Mouse (Mus musculus) lung, postnatal 36 days (tissue): ENCODE data around the gene C2cd2l.
"Not testable (repeated sequence)": the region's sequence is repeated elsewhere in the genome, so short reads cannot be mapped to it uniquely, and the experiment has no call there.

Experiments used
- DNase-seq: peaks from one replicate; pipeline ENCODE4 v3.0.0; 2022; ENCODE audit warnings: mixed read lengths

Gene C2cd2l

DNA sequence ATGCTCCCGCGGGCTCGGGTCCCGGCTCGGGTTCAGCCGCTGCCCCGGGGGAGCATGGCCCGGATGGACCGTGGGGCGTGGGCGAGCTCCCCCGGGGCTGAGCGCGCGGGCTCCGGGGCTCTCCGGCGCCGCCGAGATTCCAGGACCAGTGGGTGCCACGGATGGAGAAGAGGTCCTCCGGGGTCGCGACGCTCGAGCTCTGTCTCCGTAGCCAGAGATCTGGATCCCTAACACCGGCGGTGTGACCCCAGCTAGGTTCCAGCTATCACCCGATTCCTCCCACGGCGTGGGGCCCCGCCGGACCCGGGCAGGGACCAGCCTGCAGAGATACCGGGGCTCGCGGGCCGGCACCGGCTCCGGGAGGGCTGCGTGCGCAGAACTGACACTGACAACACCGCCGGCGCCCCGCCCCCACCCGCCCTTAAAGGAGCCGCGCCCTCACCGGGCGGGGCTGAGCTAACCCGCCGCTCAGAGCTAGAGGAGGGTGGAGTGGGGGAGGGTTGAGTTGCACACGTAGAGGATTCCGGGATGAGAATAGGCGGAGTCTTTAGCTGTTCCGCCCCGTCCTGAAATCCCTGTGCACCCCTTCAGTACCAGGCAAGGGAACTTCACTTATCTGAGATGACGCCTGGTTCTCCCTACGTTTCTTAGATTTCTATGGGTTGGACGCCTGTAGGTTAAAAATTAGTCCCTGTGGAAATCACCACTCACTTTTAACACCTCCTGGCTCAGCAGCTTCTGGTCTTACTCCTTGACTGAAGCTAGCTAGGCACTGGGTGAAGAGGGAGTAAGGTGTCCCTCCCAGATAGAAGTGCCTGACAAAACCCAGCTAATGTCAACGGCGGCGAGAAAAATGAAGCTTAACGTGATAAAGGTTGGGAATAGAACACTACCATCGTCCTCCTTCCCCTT, at the start of gene C2cd2l:
Gene C2cd2l (minus strand): TSS at position 399 of the 912 bp plus-strand sequence.
- DNase-seq = peak; percentile 96

DNA sequence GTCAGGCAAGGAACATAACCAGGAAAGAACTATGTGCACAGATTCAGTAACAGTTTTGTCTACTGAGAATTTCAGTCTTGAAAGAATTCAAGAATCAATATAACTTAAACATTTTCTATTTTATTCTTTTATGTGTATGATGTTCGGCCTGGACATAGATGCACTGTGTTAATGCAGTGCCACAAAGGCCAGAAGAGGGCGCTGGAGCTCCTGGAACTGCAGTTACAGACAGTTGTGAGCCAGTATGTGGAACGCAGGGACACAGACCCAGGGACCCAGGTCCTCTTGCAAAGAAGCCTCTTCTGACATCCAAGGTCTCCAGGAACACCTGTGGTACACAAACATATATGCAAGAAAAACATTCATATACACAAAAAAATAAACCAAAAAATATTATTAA, 44.4 kb upstream of the C2cd2l start:
- peak; percentile 40 for DNase-seq

DNA sequence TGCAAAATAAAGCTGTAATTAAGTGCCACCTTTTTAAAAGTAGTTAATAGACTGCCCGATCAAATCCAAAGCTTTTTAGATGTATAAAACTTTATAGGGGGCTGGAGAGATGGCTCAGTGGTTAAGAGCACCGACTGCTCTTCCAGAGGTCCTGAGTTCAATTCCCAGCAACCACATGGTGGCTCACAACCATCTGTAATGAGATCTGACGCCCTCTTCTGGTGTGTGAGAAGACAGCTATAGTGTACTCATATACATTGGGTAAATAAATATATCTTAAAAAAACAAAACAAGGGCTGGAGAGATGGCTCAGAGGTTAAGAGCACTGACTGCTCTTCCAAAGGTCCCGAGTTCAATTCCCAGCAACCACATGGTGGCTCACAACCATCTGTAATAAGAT, 41.8 kb upstream of the C2cd2l start:
- not testable (repeated sequence) for DNase-seq

DNA sequence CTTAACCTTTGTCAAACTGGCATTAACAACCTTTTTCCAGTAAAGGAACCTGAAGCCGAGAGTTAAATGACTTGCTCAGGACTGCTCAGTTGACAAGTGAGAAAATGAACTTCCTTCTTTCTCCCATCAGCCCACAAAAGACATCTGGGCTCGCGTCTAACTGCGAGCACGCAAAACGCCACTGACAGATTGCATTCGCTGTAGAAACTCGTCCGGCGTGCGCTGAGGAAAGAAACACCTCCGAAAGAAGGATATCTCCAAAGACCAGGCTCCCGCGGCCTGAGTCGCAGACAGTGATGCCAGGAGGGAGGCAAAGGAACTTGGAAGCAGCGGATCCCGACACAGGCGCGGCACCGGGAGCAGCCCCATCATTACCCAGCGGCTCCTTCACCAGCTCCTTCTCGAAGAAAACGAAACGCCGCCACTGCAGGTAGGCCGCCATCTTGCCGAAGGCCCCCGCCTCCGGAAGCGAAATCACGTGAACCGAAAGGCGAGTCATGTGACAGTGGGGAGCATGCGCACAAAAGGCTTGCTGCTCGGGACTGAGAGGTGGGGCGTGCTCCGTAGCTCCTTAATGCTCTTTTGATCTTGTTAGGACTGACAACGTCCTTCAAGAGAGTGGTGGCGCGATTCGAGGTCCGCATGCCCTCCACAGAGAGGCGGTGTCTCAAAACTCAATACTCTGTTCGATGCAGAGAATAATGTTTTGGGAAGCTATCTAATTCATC, 41.3 kb upstream of the C2cd2l start, which contains the start of gene Vps11:
Gene Vps11 (minus strand): TSS at position 481 of the 728 bp plus-strand sequence.
- DNase-seq = peak; percentile 96

DNA sequence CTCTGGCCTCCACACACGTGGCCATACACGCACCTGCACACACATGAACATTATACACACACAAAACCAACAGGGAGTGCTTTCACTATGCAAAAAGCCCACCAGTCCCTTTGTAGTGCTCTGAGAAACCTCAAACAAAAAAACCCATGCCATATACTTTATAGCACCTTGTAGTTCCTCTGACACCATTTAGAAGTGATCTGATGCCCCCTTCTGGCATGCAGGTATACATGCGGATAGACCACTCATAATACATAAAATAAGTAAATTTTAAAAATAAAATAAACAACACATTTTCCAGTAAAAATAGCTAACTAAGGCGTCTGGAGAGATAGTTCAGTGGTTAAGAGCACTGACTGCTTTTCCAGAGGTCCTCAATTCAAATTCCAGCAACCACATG, 37.1 kb upstream of the C2cd2l start:
- peak; percentile 43 for DNase-seq

DNA sequence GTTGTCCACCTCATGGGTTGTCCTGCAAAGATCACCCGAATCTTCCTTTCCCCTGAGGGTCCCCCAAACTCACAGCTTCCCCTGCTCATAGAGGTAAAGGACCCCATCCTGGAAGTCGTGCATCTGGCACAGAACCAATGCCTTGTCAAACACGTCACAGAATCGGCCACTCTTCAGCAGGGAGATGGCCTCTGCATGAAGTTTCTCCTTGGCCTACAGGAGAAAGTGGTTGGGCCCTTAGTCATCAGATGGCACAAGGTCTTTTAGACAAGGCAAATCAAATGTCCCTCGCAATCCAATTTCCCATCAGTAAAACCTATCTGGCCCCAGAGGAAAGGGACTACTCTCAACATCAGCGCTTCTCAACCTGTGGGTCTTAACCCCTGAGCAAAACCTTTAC, 33.1 kb upstream of the C2cd2l start:
- no peak for DNase-seq

DNA sequence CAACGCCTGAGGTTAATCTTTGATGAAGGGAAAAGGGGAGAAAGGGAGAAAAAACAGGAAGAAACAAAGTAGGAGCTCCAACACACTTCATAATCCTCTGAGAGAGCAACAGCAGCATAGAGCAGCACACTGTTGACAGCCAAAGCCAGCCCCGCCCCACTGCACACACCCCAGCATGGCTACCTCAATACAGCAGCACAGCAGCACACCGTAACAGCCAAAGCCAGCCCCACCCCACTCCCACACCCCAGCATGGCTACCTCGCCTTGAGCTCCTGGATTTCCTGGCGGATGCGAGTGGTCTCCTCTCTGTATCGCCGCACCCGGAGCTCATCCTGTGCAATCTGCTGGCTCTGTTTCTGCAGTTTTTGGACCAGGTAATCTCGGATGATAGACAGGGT, 32.3 kb upstream of the C2cd2l start:
- no peak for DNase-seq

DNA sequence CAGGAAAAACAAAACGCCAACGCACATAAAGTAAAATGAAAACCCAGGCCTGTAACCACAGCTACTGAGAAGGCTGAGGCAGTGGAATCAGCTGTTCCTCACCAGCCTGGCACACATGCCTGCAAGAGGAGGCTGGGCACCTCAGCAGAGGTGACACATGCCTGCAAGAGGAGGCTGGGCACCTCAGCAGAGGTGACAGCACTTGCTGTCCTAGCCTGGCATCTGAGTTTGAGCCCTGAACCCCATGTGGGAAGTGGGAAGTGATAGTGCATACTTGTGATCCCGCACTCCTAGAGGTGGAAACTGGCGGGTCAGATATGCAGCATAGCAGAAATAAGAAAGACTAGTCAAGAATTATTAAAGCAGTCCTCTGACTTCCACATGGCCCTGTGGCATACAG, 31.3 kb upstream of the C2cd2l start:
- DNase-seq = no peak

DNA sequence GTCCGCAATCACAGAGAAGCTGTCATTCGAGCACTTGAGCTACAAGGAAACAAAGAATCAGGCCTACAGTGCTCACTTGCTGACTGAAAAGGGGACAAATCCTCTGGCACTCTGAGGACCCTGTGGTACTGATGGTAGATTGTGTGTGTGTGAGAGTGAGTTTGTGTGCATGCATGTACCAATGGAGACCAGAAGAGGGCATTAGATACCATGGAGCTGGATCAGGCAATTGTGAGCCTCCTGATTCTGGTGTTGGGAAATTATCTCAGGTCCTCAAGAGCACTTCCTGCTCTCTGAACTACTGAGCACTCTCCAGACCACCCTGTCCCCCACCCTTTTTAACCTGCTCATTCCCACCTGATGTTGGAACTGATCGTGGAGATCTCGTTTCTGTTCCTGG, 28.5 kb upstream of the C2cd2l start:
- DNase-seq = no peak

DNA sequence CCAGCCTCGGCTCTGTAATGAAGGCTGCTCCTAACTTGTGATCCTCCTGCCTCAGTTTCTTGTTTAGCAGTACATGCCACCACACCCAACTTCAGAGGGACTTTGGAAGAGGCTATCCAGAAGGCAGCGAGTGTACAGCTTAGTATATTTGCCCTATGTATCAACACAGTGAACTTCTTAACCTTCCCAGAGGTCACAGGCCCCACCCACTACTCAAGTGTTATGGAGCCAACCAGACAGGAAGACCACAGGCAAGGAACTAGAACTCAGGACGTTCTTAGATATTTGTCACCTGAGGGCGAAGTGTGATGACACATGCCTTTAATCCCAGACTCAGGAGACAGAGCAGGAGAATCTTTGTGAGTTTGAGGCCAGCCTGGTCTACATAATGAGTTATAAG, 27.5 kb upstream of the C2cd2l start:
- no peak for DNase-seq

DNA sequence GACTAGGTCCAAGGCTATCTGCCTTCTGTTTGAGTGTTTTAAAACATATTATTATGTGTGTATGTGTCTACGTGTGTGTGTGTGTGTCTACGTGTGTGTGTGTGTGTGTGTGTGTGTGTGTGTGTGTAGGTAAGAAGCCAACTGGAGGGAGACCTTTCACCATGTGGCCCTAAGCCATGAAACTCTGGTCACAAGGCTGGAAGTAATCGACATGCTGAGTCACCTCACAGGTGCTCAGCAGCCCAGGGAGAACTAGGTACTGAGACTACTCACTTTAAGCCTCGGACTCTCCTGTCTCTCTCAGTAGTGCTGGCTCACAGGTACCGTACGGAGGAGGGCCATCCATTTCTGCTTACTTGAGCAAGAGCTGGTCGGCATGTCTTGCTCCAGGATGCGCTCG, 27.1 kb upstream of the C2cd2l start:
- DNase-seq = no peak

DNA sequence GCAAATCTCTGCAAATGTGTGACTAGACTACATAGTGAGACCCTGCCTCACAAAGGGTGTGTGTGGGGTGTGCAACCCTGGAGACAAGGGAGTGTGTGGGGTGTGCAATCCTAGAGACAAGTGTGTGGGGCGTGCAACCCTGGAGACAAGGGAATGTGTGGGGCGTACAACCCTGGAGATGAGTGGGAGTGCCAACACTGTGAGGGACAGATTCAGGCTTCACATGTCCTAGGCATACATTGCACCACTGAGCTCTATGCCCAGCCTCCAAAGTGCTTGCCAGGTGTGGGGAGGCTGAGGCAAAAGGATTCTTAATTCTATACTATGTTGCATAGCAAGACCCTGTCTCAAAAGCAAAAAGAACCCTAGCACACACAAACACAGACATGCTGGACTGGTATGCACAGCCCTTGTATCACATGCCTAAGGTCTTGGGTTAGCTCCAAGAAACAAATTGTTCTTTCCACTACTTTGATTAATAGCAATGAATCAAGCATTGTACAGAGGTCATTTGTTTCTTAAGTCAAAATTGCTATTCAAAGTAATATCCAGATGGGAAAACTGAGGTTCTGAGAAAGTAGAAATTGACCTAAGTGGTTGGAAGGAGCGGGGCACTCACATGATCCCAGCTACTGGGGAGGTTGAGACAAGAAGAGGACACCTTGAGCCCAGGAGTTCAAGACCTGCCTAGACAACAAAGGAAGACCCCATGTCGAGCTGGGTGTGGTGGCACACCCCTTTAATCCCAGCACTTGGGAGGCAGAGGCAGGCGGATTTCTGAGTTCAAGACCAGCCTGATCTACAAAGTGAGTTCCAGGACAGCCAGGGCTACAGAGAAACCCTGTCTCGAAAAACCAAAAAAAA, 25.7 kb upstream of the C2cd2l start:
- DNase-seq = no peak

DNA sequence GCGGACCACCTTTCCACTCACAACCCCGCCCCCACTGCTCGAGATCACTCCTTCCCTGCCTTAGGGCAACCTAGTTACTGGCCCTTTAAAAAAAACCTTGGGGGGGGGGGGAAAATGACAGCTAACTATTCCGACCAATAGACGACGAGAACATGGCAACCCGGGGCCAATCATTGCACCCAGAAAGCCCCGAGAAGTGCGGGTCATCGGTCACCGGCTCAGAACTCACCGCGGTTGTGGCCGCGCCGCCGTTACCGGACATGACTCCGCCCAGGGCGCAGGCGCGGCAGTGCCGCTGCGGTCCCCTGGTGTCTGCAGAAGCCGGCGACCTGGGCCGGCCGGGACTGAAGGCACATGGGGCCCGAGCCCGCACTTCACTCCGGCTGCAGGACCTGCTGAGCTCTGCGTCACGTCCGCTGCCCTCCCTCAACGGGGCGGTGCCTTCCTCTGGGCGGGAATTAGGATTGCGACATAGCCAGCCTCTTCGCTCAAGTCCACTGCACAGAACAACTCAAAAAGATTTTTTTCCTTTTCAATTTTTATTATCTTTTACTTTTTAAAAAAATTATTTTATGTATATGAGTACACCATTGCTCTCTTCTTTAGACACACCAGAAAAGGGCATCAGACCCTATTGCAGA, 23.8 kb upstream of the C2cd2l start, which contains the start of gene Hmbs:
Gene Hmbs (minus strand): TSS at position 448 of the 641 bp plus-strand sequence.
- peak; percentile 97 for DNase-seq

DNA sequence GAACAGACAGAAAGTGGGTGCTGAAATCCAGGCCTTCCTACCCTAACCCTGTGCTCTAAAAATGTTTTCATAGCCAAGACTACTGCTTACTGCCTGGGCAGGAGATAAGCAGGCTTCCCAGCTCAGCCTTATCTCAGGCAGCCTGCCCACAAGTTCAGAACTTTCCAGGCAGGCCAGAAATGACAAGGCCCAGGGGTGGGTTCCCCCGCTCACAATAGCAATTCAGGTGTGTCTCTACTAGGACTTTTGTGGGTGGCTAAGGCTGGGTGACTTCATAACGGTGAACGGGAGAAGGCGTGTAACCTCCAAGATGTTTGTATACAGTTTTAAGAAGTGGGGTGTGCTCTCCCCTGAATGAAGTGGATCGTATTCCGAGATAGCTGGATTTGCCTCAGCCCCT, 23.2 kb upstream of the C2cd2l start:
- DNase-seq = no peak

DNA sequence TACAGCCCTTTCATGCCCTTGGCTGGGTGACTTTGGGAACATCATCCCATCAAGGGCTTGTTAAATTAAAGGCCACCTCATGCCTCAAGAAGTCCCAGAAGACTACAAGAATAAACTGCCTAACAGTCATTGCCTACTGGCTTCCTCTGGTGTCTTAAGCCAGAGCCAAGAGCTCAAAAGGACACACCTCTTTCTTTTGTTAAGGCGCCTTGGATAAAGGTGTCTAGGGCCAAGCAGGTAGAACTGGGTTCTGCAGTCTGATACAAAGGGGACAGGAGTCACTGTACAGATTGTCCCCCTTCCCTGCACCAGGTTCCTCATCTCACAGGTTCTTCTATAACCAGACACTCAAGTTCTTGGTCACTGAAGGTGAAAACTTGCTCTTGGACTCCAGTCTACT, 22.5 kb upstream of the C2cd2l start:
- DNase-seq = no peak

DNA sequence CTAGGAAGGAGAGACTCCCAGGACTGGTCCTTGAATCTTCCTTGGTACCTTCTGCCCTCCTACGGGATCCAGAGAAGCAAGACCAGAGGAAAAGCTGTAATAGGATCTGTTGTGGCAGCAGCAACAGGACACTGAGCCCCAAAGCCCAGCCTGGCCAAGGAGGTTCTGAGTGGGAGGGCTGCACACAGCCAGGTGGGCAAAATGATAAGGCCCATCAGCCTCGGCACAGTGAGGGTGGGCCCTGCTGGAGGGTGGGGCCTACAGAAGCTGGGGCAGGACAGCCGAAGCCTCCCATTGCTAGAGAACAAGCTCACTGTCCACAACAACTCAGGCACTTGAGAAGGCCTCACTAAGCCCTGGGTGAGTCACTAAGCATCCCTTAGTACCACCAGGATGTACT, 22.1 kb upstream of the C2cd2l start:
- DNase-seq = no peak

DNA sequence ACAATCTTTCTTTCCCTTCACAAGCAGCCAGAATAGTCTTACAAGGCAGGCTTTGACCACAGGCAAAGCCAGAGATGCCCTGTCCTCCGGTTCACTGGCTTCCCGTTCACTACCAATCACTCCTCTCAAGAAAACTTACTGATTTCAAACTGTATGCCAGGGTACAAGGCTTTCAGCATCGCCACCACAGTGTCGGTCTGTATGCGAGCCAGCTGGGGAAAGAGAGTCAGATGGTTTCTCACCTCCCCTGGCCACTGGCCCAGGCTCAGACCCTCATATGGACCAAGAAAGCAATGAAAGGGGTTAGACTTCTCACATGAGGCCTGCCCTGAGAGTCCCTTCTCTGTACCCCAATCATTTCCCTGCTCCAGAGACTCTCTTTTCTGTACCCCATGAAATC, 21.4 kb upstream of the C2cd2l start:
- DNase-seq = no peak

DNA sequence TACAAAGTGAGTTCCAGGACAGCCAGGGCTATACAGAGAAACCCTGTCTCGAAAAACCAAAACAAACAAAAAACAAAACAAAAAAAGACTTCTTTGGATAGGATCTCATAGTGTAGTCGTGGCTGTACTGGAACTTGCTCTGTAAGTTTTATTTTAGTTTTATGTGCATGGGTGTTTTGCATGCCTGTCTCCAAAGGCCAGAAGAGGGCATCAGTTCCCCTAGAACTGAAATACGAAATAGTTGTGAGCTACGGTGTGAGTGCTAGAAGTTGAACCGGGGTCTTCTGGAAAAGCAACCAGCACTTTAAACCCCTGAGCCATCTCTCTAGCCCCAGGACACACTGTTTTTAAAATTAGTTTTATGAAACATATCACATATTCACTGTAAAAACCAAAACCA, 18.5 kb upstream of the C2cd2l start:
- no peak for DNase-seq

DNA sequence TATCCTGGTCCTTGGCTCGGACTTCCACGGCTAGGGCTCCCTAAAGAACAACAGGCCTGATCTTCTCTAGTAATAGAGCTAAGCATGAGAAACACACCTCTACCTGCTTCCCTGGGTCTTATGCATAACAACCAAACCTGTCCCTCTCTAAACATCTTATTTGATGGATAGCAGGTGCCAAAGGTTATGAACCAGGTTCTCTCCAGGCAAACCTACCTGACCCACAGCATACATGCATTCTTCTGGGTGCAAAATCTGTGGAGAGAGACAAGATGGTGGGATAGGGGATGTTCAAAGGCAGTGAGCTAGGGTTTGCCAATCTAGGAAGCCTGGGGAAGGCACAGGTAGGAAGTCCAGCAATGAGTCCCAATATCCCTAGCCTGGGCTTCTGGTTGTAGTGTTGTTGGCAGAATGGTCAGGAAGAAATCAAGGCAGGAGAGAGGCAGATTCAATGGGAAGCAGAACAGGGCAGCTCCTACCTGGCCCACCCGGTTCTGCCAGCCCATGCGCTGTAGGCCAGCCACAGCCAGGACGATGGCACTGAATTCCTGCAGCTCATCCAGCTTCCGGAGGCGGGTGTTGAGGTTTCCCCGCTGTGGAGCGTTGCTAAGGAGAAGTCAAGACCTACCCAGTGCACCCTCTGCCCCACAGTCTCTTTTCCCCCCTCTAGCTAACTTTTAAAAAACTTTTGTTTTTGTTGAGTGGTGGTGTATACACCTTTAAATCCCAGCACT, 17.5 kb upstream of the C2cd2l start:
- no peak for DNase-seq

DNA sequence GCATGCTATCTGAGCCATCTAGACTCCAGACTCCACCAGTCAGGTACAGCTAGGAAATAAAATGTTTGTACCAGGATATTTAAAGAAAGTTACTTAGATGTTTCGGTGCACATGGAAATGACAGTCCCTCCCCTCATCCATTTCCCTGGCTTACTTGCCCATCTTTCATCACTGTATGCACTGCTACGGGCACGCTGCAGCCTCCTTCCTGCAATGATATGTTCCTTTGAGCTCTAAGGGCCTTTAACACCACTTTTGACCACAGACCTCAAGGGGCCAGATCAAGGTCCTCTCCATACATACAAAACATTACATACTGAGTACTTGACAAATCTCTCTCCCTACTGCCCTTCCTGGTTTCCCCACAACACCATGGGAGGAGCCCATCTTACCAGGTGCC, 16.9 kb upstream of the C2cd2l start:
- DNase-seq = no peak

DNA sequence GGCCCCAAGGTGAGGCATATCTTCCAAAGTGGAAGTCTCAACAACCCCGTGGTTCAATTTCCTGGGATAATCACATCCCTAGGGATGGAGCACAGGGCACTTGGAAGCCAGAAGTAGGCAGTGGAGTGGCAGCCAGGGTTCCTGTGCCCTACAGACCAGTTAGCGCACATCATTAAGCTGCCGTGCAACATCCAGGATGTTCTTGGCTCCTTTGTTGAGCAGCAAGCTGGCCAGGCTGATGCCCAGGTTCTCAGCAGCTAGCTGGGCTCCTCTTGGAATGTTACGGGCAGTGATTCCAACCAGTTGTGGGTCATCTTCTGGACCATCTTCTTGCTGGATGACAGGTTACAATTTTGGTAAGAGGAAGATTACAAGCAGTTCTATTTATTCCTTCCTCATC, 16.4 kb upstream of the C2cd2l start:
- DNase-seq = not testable (repeated sequence)

DNA sequence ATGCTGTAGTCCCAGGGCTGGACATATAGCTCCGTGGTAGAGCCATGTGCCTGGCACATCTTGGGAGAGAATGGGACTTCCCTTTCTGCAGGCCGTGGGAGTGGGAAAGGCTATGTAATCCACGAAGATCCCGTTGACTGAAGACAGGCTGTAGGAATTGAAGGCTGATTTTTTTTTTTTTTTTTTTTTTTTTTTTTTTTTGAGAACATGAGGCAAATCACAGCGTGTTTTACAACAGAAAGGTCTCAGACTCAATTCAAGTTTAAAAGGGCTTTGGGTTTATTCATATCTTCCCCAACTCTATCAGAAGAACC, 16.0 kb upstream of the C2cd2l start:
- no peak for DNase-seq
